Mouse (Mus musculus) adrenal gland (tissue): ENCODE results near the gene Pdgfc.

Source experiments
- intact Hi-C: fragments of 180-260 bp; cut with DNase I; formaldehyde crosslinking; loops from one replicate; pipeline ENCODE4 v1.15.1; 2025
- long read RNA-seq, 2 experiments: library from polyadenylated mRNA; unstranded; transcript quantifications; one replicate each; pipeline ENCODE4 v2.0.0; 2020; ENCODE audit warnings: borderline replicate concordance in 1 of 2; ENCODE audit not compliant: insufficient replicate concordance in 1 of 2

Pdgfc gene
- long read RNA-seq, experiment 1, partial matches to known transcripts, result 0 of 2 reads
- long read RNA-seq, experiment 1, other reads (novel, unspliced or antisense), result 1 of 2 reads
- long read RNA-seq, experiment 2, partial matches to known transcripts, result 2 of 5 reads
- long read RNA-seq, experiment 2, other reads (novel, unspliced or antisense), result 3 of 5 reads

- intact Hi-C loops, result no loop called here
These were observed at the start of gene Pdgfc for GRCm38 (mm10) chr3:81036151-81036553. TSS of gene Pdgfc (plus strand) at chr3:81036416.

GRCm38 (mm10) chr3:81009245-81009644 lies 27.0 kb upstream of the Pdgfc start:
- intact Hi-C loops, result no loop called here

- intact Hi-C loops, result no loop called here
These were observed 26.3 kb upstream of the Pdgfc start for GRCm38 (mm10) chr3:81009899-81010298.

- intact Hi-C loops, result loop anchor here (2.0 kb wide), 1 partner anchor 59 kb away; no protein-coding TSS in a partner anchor
These were observed 18.7 kb upstream of the Pdgfc start for GRCm38 (mm10) chr3:81017385-81018051.

GRCm38 (mm10) chr3:81020064-81020463 lies 16.2 kb upstream of the Pdgfc start:
- intact Hi-C loops, result no loop called here

GRCm38 (mm10) chr3:81021783-81022182 lies 14.4 kb upstream of the Pdgfc start:
- intact Hi-C loops, result no loop called here

- intact Hi-C loops, result no loop called here
These were observed 13.9 kb upstream of the Pdgfc start for GRCm38 (mm10) chr3:81022266-81022665.

GRCm38 (mm10) chr3:81022845-81023244 lies 13.4 kb upstream of the Pdgfc start:
- intact Hi-C loops, result no loop called here

GRCm38 (mm10) chr3:81023568-81023967 lies 12.6 kb upstream of the Pdgfc start:
- intact Hi-C loops, result no loop called here

GRCm38 (mm10) chr3:81025568-81026213 lies 10.5 kb upstream of the Pdgfc start:
- intact Hi-C loops, result no loop called here

GRCm38 (mm10) chr3:81028361-81028760 lies 7.9 kb upstream of the Pdgfc start:
- intact Hi-C loops, result no loop called here

GRCm38 (mm10) chr3:81029321-81029720 lies 6.9 kb upstream of the Pdgfc start:
- intact Hi-C loops, result no loop called here

GRCm38 (mm10) chr3:81029909-81030308 lies 6.3 kb upstream of the Pdgfc start:
- intact Hi-C loops, result no loop called here

- intact Hi-C loops, result no loop called here
These were observed 5.9 kb upstream of the Pdgfc start for GRCm38 (mm10) chr3:81030311-81030710.

GRCm38 (mm10) chr3:81032014-81032413 lies 4.2 kb upstream of the Pdgfc start:
- intact Hi-C loops, result no loop called here

GRCm38 (mm10) chr3:81034336-81035102 lies 1.7 kb upstream of the Pdgfc start:
- intact Hi-C loops, result no loop called here

GRCm38 (mm10) chr3:81036554-81037311 lies 517 bp downstream of the Pdgfc start:
- intact Hi-C loops, result no loop called here

- intact Hi-C loops, result no loop called here
These were observed 1.2 kb downstream of the Pdgfc start for GRCm38 (mm10) chr3:81037312-81037859.

GRCm38 (mm10) chr3:81039131-81039653 lies 3.0 kb downstream of the Pdgfc start:
- intact Hi-C loops, result loop anchor here (2.0 kb wide), 2 partner anchors 444 to 886 kb away; no protein-coding TSS in a partner anchor

GRCm38 (mm10) chr3:81044653-81045343 lies 8.6 kb downstream of the Pdgfc start:
- intact Hi-C loops, result loop anchor here (5.0 kb wide), 1 partner anchor 738 kb away; no protein-coding TSS in a partner anchor
